In genomic region chr13:92866680-92867079, GRCm38 (mm10) we compare ENCODE assay signal across 16 mouse cellular contexts. TPM values are rescaled to one million over a fixed set of nuclear protein-coding genes. Genes with fewer than 3 reads are reported as not detected.
DNase-seq lines count a peak whose midpoint lies in the region; ATAC-seq and TF ChIP-seq lines count a peak whose summit lies in the region.
"Had no signal": no experiment of that assay in that cellular context is flagged by ENCODE, and none has a peak within 500 bp of the region (broad histone marks: within the 10 kb centered on the region; RNA-seq: fewer than 3 reads in every experiment).

No protein-coding gene starts in this region.

- TF ChIP-seq POLR2A in MEL (IDR thresholded peaks at IDR 0.05; ENCODE audit: control insufficient read depth in 1 of 2, insufficient read depth in 1 of 2, low read depth in 1 of 2, low read length in 2 of 2, poor library complexity in 1 of 2): no peak

- no peaks in the 10 kb centered on the region for H3K4me1 ChIP-seq in liver, embryonic 14.5 days (replicated peaks; ENCODE audit: control insufficient read depth in 2 of 2, insufficient read depth in 2 of 2, low read length in 1 of 2)
- no peaks in the 10 kb centered on the region for H3K4me1 ChIP-seq in MEL (ENCODE audit: control insufficient read depth in 1 of 2, insufficient read depth in 2 of 2, low read length in 2 of 2)
- no peaks in the 10 kb centered on the region for H3K4me1 ChIP-seq in forebrain, embryonic 16.5 days (replicated peaks; ENCODE audit: control insufficient read depth, insufficient read depth, low read length)
- H3K4me1 ChIP-seq: forebrain, embryonic 13.5 days; hindbrain, embryonic 15.5 days had no signal

- WGBS in liver, embryonic 14.5 days (ENCODE audit: insufficient replicate concordance): 43% methylated on average over 1 of the region's 1 CpGs
- 57% methylated on average over 1 of the region's 1 CpGs for WGBS in forebrain, embryonic 16.5 days

- TF ChIP-seq EP300 in liver, embryonic 14.5 days (IDR thresholded peaks at IDR 0.05; ENCODE audit: low read depth): no peak
- TF ChIP-seq EP300 in MEL (IDR thresholded peaks at IDR 0.05; ENCODE audit: low read depth in 1 of 2, low read length in 2 of 2): no peak

- peak; percentile 9 for TF ChIP-seq RAD21 in MEL (IDR thresholded peaks at IDR 0.05; ENCODE audit: low read depth, low read length)

- DNase-seq in heart, postnatal 10 days: peak; percentile 39 to 48
- DNase-seq in heart, adult 11 months: no peak
- no peak for DNase-seq in liver, embryonic 14.5 days (ENCODE audit: low read depth in 3 of 3, low spot score in 3 of 3)
- DNase-seq in liver: no peak
- DNase-seq in MEL (ENCODE audit: low read depth, low spot score): no peak
- DNase-seq in mesoderm, embryonic 11.5 days (ENCODE audit: low read depth, low spot score): peak; percentile 19
- DNase-seq: adrenal gland, postnatal 25 days; cerebellum, adult 8-10 months; kidney, adult 18-20 months; kidney, postnatal 25 days; layer of hippocampus, adult 9-11 months; spleen, adult 18-20 months had no signal

- peak; percentile 29; the same call in 1 of the 2 replicates for TF ChIP-seq CTCF in liver, embryonic 14.5 days (IDR thresholded peaks at IDR 0.05; ENCODE audit: low read depth)
- peak in 1 of 3 experiments; percentile 12; a peak in 1 of 6 replicates for TF ChIP-seq CTCF in MEL (IDR thresholded peaks at IDR 0.05 in 2 of 3, conservative IDR thresholded peaks at IDR 0.05 in 1 of 3; ENCODE audit: control insufficient read depth in 1 of 3, insufficient read depth in 1 of 3, low read depth in 2 of 3, low read length in 3 of 3, poor library complexity in 1 of 3, severe bottlenecking in 1 of 3)

- H3K79me2 ChIP-seq in MEL (ENCODE audit: control insufficient read depth, insufficient read depth, low read length, poor library complexity): no peaks in the 10 kb centered on the region

- no peak overlapping the region for H3K9ac ChIP-seq in liver, embryonic 14.5 days (replicated peaks)
- no peak overlapping the region for H3K9ac ChIP-seq in MEL (ENCODE audit: control insufficient read depth, low read depth, low read length, poor library complexity, severe bottlenecking)
- H3K9ac ChIP-seq in forebrain, embryonic 16.5 days (replicated peaks; ENCODE audit: low read depth, low read length): no peak overlapping the region
- H3K9ac ChIP-seq: forebrain, embryonic 13.5 days; hindbrain, embryonic 15.5 days had no signal

- intact Hi-C loops in heart, postnatal 10 days (cut with DNase I): loop anchor here (1.0 to 10.0 kb wide), 3 partner anchors 36 to 198 kb away; no protein-coding TSS in a partner anchor

- no peak overlapping the region for H3K4me2 ChIP-seq in liver, embryonic 14.5 days (ENCODE audit: low read depth)
- no peak overlapping the region for H3K4me2 ChIP-seq in forebrain, embryonic 16.5 days (ENCODE audit: low read length)
- H3K4me2 ChIP-seq: forebrain, embryonic 13.5 days; hindbrain, embryonic 15.5 days had no signal

- no peak overlapping the region for H3K4me3 ChIP-seq in liver, embryonic 14.5 days (ENCODE audit: insufficient read depth in 1 of 2, low read depth in 2 of 2, low read length in 2 of 2)
- no peak overlapping the region for H3K4me3 ChIP-seq in MEL (ENCODE audit: control insufficient read depth in 1 of 2, insufficient read depth in 1 of 2, low read depth in 2 of 2, low read length in 2 of 2)
- no peak overlapping the region for H3K4me3 ChIP-seq in forebrain, embryonic 16.5 days (replicated peaks; ENCODE audit: low read length)
- H3K4me3 ChIP-seq: forebrain, embryonic 13.5 days; hindbrain, embryonic 15.5 days; megakaryocyte, embryonic 14.5 days had no signal

- H3K27me3 ChIP-seq in liver, embryonic 14.5 days (ENCODE audit: control insufficient read depth, insufficient read depth, low read length): no peaks in the 10 kb centered on the region
- H3K27me3 ChIP-seq in MEL (ENCODE audit: control insufficient read depth in 1 of 2, insufficient read depth in 2 of 2, low read length in 2 of 2): no peaks in the 10 kb centered on the region; a peak in 2 of 4 replicates
- H3K27me3 ChIP-seq in forebrain, embryonic 16.5 days (replicated peaks; ENCODE audit: control insufficient read depth, insufficient read depth, low read length): no peaks in the 10 kb centered on the region
- H3K27me3 ChIP-seq: forebrain, embryonic 13.5 days; hindbrain, embryonic 15.5 days had no signal

- no peak overlapping the region for H3K27ac ChIP-seq in liver, embryonic 14.5 days
- H3K27ac ChIP-seq in MEL (ENCODE audit: control insufficient read depth, low read depth, low read length): no peak overlapping the region
- no peak overlapping the region for H3K27ac ChIP-seq in forebrain, embryonic 16.5 days (ENCODE audit: low read length)
- H3K27ac ChIP-seq: forebrain, embryonic 13.5 days; hindbrain, embryonic 15.5 days had no signal

- no peaks in the 10 kb centered on the region for H3K36me3 ChIP-seq in liver, embryonic 14.5 days (replicated peaks; ENCODE audit: control insufficient read depth, insufficient read depth, low read depth)
- no peaks in the 10 kb centered on the region for H3K36me3 ChIP-seq in MEL (ENCODE audit: control insufficient read depth in 1 of 2, insufficient read depth in 2 of 2, low read length in 2 of 2)
- no peaks in the 10 kb centered on the region for H3K36me3 ChIP-seq in forebrain, embryonic 16.5 days (ENCODE audit: control insufficient read depth, insufficient read depth)
- H3K36me3 ChIP-seq: hindbrain, embryonic 15.5 days had no signal

- ATAC-seq in liver, embryonic 14.5 days (ENCODE audit: insufficient read depth): no peak
- no peak for ATAC-seq in forebrain, embryonic 16.5 days
- ATAC-seq: forebrain, embryonic 13.5 days had no signal

- no peaks in the 10 kb centered on the region for H3K9me3 ChIP-seq in liver, embryonic 14.5 days (ENCODE audit: control insufficient read depth, low read length)
- no peaks in the 10 kb centered on the region for H3K9me3 ChIP-seq in MEL (replicated peaks; ENCODE audit: insufficient read depth, low read length)
- no peaks in the 10 kb centered on the region for H3K9me3 ChIP-seq in forebrain, embryonic 16.5 days (ENCODE audit: control insufficient read depth, low read length)
- H3K9me3 ChIP-seq: forebrain, embryonic 13.5 days; hindbrain, embryonic 15.5 days; megakaryocyte, embryonic 14.5 days had no signal

TF ChIP-seq in MEL, 35 proteins besides CTCF, POLR2A, EP300 and RAD21:
- TF ChIP-seq MAFK (IDR thresholded peaks at IDR 0.05; ENCODE audit: borderline replicate concordance, low read depth, low read length) (no peak), SMC3 (IDR thresholded peaks at IDR 0.05; ENCODE audit: low read depth, low read length) (peak; percentile 38)

RNA-seq across cellular contexts. Expression of gene Mtx3, which starts 22.1 kb away (rescaled TPM):
- total RNA-seq in heart, postnatal 10 days (2021): 10 to 100 TPM in 1 of 2 experiments, 1 to 10 TPM in 1; 8.7 to 10.5 TPM
- polyA plus RNA-seq in liver, embryonic 14.5 days (2012; rRNA removed): 2.6 and 3.4 TPM in 2 replicates
- polyA plus RNA-seq in liver, embryonic 14.5 days (2014; fragmentation: Nextera tagmentation; extraction: Ambion mirVana): 0.59 and 0.76 TPM in 2 replicates
- total RNA-seq in MEL (2012; rRNA removed): 4.9 and 7.6 TPM in 2 replicates
- 10 to 100 TPM in 1 of 2 experiments, not detected in 1; 10.0 TPM for polyA plus RNA-seq in MEL (2012; ENCODE audit: insufficient read depth in 1 of 2, insufficient read length in 2 of 2, low read depth in 1 of 2, low replicate concordance in 2 of 2, missing spikeins in 1 of 2)
- 4.5 and 5.0 TPM in 2 replicates for polyA plus RNA-seq in forebrain, embryonic 16.5 days (2015; fragmentation: Nextera tagmentation; extraction: Ambion mirVana)

Comparison
In these comparisons a context has a peak if more than half of its experiments do, and no peak if none do; other contexts are left out.
1. DNase-seq: peak in heart, postnatal 10 days (2 of 2) and mesoderm, embryonic 11.5 days (single experiment); none in heart, adult 11 months (single experiment), liver, embryonic 14.5 days (0 of 3), liver (single experiment) and MEL (single experiment).